Comparison of ENCODE assay signal across 11 mouse cellular contexts in genomic region chr5:118354127-118354526, GRCm38 (mm10).
DNase-seq lines count a peak whose midpoint lies in the region; ATAC-seq and TF ChIP-seq lines count a peak whose summit lies in the region.
"Had no signal": no experiment of that assay in that cellular context is flagged by ENCODE, and none has a peak within 500 bp of the region (broad histone marks: within the 10 kb centered on the region; RNA-seq: fewer than 3 reads in every experiment).

No protein-coding gene starts in this region.

- no peak overlapping the region for H3K27ac ChIP-seq in intestine, embryonic 14.5 days (ENCODE audit: low read depth)
- H3K27ac ChIP-seq in intestine, embryonic 16.5 days (ENCODE audit: low read length): no peak overlapping the region
- H3K27ac ChIP-seq in ES-Bruce4 (ENCODE audit: insufficient read depth, low read length): peak overlapping the region; percentile 76
- H3K27ac ChIP-seq in liver, embryonic 13.5 days: no peak overlapping the region
- no peak overlapping the region for H3K27ac ChIP-seq in midbrain, embryonic 11.5 days (ENCODE audit: low read depth, low read length)

- no peak for DNase-seq in intestine, embryonic 14.5 days (ENCODE audit: low spot score)
- no peak for DNase-seq in liver, embryonic 13.5 days
- no peak for DNase-seq in midbrain, embryonic 11.5 days (ENCODE audit: low spot score, missing footprints)
- DNase-seq: cerebellum, adult 2 months; kidney, adult 11 months; thymus, postnatal 4 days had no signal

- ATAC-seq in intestine, embryonic 14.5 days (replicated peaks; ENCODE audit: low FRiP score, low TSS enrichment, low read depth): no peak
- no peak for ATAC-seq in intestine, embryonic 16.5 days
- peak; percentile 98 for ATAC-seq in common myeloid progenitor, adult 5-6 weeks (replicated peaks; ENCODE audit: low read depth, poor library complexity, severe bottlenecking)
- ATAC-seq in liver, embryonic 13.5 days (ENCODE audit: low read depth): no peak
- ATAC-seq in cerebellum, adult (ENCODE audit: insufficient number of reproducible peaks, low FRiP score, low TSS enrichment): no peak
- no peak for ATAC-seq in midbrain, embryonic 11.5 days (ENCODE audit: low FRiP score)
- ATAC-seq: activated CD4-positive, CD25-positive, alpha-beta regulatory T cell, adult 4 months had no signal

- peak overlapping the region; percentile 14; the same call in 1 of the 2 replicates for H3K4me2 ChIP-seq in intestine, embryonic 14.5 days (ENCODE audit: low read length)
- no peak overlapping the region for H3K4me2 ChIP-seq in intestine, embryonic 16.5 days (ENCODE audit: low read depth, low read length)
- H3K4me2 ChIP-seq in liver, embryonic 13.5 days: 0 out of 2 replicates have a peak overlapping the region, but pooled peaks have one; percentile 12
- no peak overlapping the region; the same call in 1 of the 2 replicates for H3K4me2 ChIP-seq in midbrain, embryonic 11.5 days

- no peak overlapping the region for H3K4me3 ChIP-seq in intestine, embryonic 14.5 days (ENCODE audit: low read depth, low read length)
- no peak overlapping the region for H3K4me3 ChIP-seq in intestine, embryonic 16.5 days (ENCODE audit: low read length)
- peak overlapping the region; percentile 49 for H3K4me3 ChIP-seq in ES-Bruce4 (ENCODE audit: low read depth, low read length)
- no peak overlapping the region for H3K4me3 ChIP-seq in liver, embryonic 13.5 days (replicated peaks)
- H3K4me3 ChIP-seq in midbrain, embryonic 11.5 days (ENCODE audit: low read depth, low read length): no peak overlapping the region

- no peak for TF ChIP-seq CTCF in ES-Bruce4 (IDR thresholded peaks at IDR 0.05; ENCODE audit: low read depth, low read length)

- H3K36me3 ChIP-seq in intestine, embryonic 14.5 days (ENCODE audit: control insufficient read depth, insufficient read depth, low read length): no peaks in the 10 kb centered on the region
- H3K36me3 ChIP-seq in intestine, embryonic 16.5 days (ENCODE audit: control insufficient read depth, insufficient read depth, low read length): no peaks in the 10 kb centered on the region
- H3K36me3 ChIP-seq in ES-Bruce4 (ENCODE audit: control insufficient read depth, insufficient read depth, low read length, poor library complexity, severe bottlenecking): no peaks in the 10 kb centered on the region
- H3K36me3 ChIP-seq in liver, embryonic 13.5 days: no peaks in the 10 kb centered on the region
- no peaks in the 10 kb centered on the region for H3K36me3 ChIP-seq in midbrain, embryonic 11.5 days (ENCODE audit: control insufficient read depth, insufficient read depth, low read length)

- no peaks in the 10 kb centered on the region for H3K9me3 ChIP-seq in intestine, embryonic 14.5 days (ENCODE audit: control insufficient read depth, low read length)
- H3K9me3 ChIP-seq in intestine, embryonic 16.5 days (ENCODE audit: control insufficient read depth, low read length): 0 out of 2 replicates have a peak, but pooled peaks cover 3% of the 10 kb centered on the region
- H3K9me3 ChIP-seq in ES-Bruce4 (replicated peaks; ENCODE audit: control insufficient read depth, insufficient read depth, low read length, poor library complexity, severe bottlenecking): peaks cover 14% of the 10 kb centered on the region
- H3K9me3 ChIP-seq in liver, embryonic 13.5 days (replicated peaks): 0 out of 2 replicates have a peak, but pooled peaks cover 2% of the 10 kb centered on the region
- H3K9me3 ChIP-seq in midbrain, embryonic 11.5 days (ENCODE audit: control insufficient read depth, low read length): no peaks in the 10 kb centered on the region

- no peak overlapping the region for H3K9ac ChIP-seq in intestine, embryonic 14.5 days (ENCODE audit: low read length)
- no peak overlapping the region for H3K9ac ChIP-seq in intestine, embryonic 16.5 days (ENCODE audit: low read depth, low read length)
- H3K9ac ChIP-seq in ES-Bruce4 (ENCODE audit: low read depth, poor library complexity, severe bottlenecking): peak overlapping the region; percentile 52; the same call in 1 of the 2 replicates
- H3K9ac ChIP-seq in liver, embryonic 13.5 days: no peak overlapping the region
- H3K9ac ChIP-seq in midbrain, embryonic 11.5 days (ENCODE audit: low read length): no peak overlapping the region

- no peak for TF ChIP-seq POLR2A in ES-Bruce4 (IDR thresholded peaks at IDR 0.05; ENCODE audit: insufficient read depth, low read length)

- H3K4me1 ChIP-seq in intestine, embryonic 14.5 days (replicated peaks; ENCODE audit: control insufficient read depth, insufficient read depth, low read length): peaks cover 17% of the 10 kb centered on the region
- 0 out of 2 replicates have a peak, but pooled peaks cover 3% of the 10 kb centered on the region for H3K4me1 ChIP-seq in intestine, embryonic 16.5 days (ENCODE audit: control insufficient read depth, insufficient read depth, low read length)
- H3K4me1 ChIP-seq in ES-Bruce4 (ENCODE audit: control insufficient read depth, insufficient read depth, low read length): peaks cover 3% of the 10 kb centered on the region
- peaks cover 3% of the 10 kb centered on the region; the same call in 1 of the 2 replicates for H3K4me1 ChIP-seq in liver, embryonic 13.5 days (replicated peaks)
- peaks cover 4% of the 10 kb centered on the region; the same call in 1 of the 2 replicates for H3K4me1 ChIP-seq in midbrain, embryonic 11.5 days (ENCODE audit: control insufficient read depth, insufficient read depth, low read length)

- WGBS in intestine, embryonic 14.5 days: 41% methylated on average over 5 of the region's 5 CpGs
- 50% methylated on average over 5 of the region's 5 CpGs for WGBS in intestine, embryonic 16.5 days
- 15% methylated on average over 5 of the region's 5 CpGs for WGBS in liver, embryonic 13.5 days (ENCODE audit: insufficient replicate concordance)
- WGBS in midbrain, embryonic 11.5 days: 22% methylated on average over 5 of the region's 5 CpGs

- no peak for TF ChIP-seq EP300 in ES-Bruce4 (IDR thresholded peaks at IDR 0.05; ENCODE audit: insufficient read depth, low read depth, low read length)

- H3K27me3 ChIP-seq in intestine, embryonic 14.5 days (replicated peaks; ENCODE audit: control insufficient read depth, insufficient read depth, low read length): no peaks in the 10 kb centered on the region
- H3K27me3 ChIP-seq in intestine, embryonic 16.5 days (replicated peaks; ENCODE audit: control insufficient read depth, insufficient read depth, low read length): no peaks in the 10 kb centered on the region
- no peaks in the 10 kb centered on the region for H3K27me3 ChIP-seq in ES-Bruce4 (ENCODE audit: control insufficient read depth, insufficient read depth, low read length, poor library complexity, severe bottlenecking)
- peaks cover 14% of the 10 kb centered on the region for H3K27me3 ChIP-seq in liver, embryonic 13.5 days
- H3K27me3 ChIP-seq in midbrain, embryonic 11.5 days (ENCODE audit: control insufficient read depth, insufficient read depth, low read length): no peaks in the 10 kb centered on the region

Comparison
In these comparisons a context has a peak if more than half of its experiments do, and no peak if none do; other contexts are left out.
1. H3K4me2 ChIP-seq: peak in intestine, embryonic 14.5 days (single experiment) and liver, embryonic 13.5 days (single experiment); none in intestine, embryonic 16.5 days (single experiment) and midbrain, embryonic 11.5 days (single experiment).